Mouse (Mus musculus): ENCODE data around the gene Trim10.
"Not testable (repeated sequence)": the region's sequence is repeated elsewhere in the genome, so short reads cannot be mapped to it uniquely, and the experiment has no call there.

The Trim10 gene

GRCm38 (mm10) chr17:36861680-36862079 is 7.7 kb upstream of the Trim10 start:
- no peak for DNase-seq (ENCODE audit: low spot score)

GRCm38 (mm10) chr17:36866719-36867527 is 2.5 kb upstream of the Trim10 start, which contains the start of gene Trim15:
Gene Trim15, minus strand, starts transcription at chr17:36867210.
- no peak for DNase-seq (ENCODE audit: low spot score)

DNA sequence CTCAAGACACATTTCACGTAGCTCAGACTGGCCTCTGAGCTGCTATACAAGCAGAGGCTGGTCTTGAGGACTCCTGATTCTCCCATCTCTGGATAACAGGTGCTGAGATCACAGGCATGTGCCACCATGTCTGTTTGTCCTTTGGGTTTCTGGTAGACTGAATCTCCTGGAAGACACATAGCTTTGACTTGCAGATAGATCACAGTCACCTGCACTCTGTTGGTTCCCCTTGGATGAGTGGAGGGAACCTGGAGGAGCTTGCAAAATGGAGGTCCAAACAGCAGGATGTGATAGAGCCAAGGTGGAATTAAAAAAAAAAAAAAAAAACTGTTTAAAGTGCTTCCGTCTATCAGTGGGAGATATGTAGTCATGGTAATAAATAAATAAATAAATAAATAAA is 538 bp upstream of the Trim10 start:
- DNase-seq (ENCODE audit: low spot score) = no peak

DNA sequence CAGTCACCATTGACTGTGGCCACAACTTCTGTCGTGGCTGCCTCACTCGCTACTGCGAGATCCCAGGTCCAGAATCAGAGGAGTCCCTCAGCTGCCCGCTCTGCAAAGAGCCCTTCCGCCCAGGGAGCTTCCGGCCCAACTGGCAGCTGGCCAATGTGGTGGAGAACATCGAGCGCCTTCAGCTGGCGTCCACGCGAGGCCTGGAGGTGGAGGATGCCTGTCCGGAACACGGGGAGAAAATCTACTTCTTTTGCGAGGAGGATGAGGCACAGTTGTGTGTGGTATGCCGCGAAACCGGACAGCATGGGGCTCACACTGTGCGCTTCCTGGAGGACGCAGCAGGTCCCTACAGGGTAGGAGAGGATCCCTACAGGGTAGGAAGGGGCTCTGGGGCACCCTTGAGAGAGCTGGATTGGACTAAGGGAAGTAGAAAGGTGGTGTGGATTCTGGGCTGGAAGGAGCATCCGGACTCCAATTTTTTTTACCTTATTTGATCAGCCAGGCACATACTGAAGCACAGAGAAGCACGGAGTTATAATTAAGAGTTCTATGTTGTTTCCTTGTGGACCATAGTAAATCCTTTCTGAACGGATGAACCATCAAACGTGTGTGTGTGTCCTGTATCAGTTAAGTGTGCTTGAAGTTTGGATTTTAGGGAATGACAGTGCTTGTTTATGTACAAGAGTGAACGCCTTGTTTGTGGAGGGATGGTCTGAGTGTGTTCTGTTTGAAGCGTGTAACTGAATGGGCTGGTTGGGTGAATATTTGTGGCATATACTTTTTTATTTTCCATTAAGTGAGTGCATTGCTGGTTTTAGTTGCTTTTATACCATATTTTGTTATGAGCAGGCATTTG is 809 bp downstream of the Trim10 start:
- no peak for DNase-seq (ENCODE audit: low spot score)

DNA sequence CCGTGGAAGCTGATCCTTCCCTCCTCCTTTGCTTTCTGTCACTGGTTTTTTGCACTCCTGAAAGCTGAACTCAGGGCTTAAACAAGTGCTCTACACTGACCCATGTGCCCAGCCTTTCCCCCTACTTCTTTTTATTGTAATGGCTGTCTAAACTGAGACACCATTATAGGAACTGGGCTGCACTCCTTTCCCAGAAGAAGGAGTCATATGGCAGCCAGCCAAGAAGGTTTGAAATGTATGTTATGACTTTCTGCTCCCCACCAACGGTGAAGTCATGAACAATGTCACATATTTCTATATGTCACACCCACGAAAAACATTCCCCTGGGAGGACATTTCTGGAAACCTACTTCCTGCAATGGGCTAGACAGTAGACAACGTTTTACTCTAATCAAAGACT is 5.3 kb downstream of the Trim10 start:
- no peak for DNase-seq (ENCODE audit: low spot score)

- DNase-seq (ENCODE audit: low spot score) = no peak
Measured at GRCm38 (mm10) chr17:36883350-36883749, 14.0 kb downstream of the Trim10 start.

DNA sequence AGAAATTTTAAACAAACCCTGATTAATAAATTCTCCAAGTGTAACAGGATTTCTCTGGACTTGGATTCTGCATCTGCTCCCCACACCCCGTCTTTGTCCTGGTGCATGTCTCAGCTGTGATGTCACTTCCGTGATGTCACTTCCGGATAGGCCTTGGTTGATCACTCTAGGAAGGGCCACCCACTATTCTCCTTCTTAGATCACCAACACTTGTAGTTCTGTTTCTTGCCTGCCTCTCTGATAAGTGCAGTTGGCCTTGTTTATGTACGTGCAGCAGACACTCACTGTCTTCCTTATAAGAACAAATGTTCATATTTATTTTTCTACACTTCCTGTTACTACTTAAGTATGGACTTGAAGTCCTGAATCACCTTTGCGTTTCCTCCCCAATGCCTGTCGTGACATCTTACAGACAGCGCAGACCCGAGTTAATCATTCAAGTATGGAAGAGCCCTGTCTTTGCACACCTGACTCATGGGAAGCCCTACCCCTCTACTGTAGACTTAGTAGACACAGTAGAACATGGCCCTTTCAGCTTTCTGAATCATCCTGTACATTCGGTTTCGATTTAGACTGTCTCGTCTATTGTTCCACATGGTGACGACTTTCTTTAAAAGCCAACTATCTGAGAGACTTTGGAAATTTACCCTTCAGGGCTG is 15.9 kb downstream of the Trim10 start:
- no peak for DNase-seq (ENCODE audit: low spot score)

GRCm38 (mm10) chr17:36890073-36890903 is 20.9 kb downstream of the Trim10 start, which contains the start of gene Trim40:
Gene Trim40, minus strand, starts transcription at chr17:36890123.
- DNase-seq (ENCODE audit: low spot score) = no peak

GRCm38 (mm10) chr17:36891496-36891895 is 22.1 kb downstream of the Trim10 start:
- DNase-seq (ENCODE audit: low spot score) = not testable (repeated sequence)

DNA sequence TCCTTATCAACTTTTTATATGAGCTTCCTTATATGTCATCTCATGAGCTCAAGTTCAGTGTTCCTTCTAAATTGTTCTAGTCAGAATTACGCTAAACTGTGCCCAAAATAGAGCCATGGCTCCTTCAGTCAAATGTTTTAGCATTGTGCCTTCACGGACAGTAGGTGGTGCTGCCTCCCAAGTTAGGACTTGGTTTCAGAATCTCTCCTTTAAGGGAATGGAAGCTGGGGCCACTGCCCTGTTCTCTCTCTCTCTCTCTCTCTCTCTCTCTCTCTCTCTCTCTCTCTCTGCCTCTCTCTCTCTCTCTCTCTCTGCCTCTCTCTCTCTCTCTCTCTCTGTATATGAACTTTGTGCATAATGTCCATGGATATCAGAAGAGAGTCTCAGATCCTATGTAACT is 23.0 kb downstream of the Trim10 start:
- peak; percentile 28 for DNase-seq (ENCODE audit: low spot score)

- no peak for DNase-seq (ENCODE audit: low spot score)
Measured at GRCm38 (mm10) chr17:36893387-36893786, 24.0 kb downstream of the Trim10 start.

GRCm38 (mm10) chr17:36896583-36896982 is 27.2 kb downstream of the Trim10 start:
- peak; percentile 29 for DNase-seq (ENCODE audit: low spot score)

DNA sequence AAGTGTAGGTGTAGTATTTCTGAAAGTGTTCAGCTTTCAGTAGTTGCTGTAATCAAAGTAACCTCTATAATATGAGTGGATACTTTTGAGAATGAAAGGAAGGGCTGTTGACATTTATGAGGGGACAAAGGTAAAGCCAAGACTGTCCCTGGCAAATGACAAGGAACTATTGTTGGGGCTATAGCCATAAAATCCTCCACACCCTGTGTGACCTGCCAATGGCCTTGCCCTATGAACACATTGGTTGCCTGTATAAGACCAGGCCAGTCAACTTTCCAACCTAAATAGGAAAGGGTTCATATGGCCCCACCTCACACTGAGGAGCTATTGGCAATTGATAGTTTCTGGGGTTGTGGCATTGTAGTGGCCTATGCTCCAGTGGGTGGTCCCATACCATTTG is 27.7 kb downstream of the Trim10 start:
- DNase-seq (ENCODE audit: low spot score) = no peak

DNA sequence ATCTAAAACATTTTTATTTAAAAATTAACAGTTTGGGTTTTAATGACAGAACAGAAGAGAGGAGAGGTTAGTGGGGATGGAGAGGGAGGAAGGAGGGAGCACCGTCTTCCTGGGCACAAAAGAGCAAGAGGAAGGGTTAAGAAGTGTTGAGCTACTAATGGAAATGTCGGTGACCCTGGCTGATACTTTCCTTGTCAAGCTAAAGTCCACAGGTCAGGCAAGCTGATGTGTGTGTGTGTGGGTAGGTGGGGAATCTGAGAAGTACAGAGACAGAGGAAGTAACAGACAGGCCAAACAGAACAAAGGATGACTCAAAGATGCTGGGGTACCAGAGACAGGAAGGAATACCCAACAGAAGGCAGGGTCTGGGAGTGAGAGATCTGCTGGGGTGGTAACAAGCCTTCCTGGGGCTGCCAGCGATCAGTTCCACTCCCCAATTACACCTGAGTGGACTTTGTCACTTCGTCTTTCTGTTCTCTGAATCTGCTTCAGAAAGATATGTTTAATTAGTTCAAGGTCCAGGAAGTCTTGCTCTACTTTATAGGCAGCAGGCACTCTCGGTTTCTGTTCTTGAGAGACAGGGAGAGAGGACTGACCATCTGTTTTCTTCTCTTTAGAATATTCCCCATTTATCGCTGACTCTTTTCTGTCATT is 28.3 kb downstream of the Trim10 start, which contains the start of gene Trim31:
Gene Trim31, plus strand, starts transcription at position 567 of the 654 bp plus-strand sequence.
- no peak for DNase-seq (ENCODE audit: low spot score)

DNA sequence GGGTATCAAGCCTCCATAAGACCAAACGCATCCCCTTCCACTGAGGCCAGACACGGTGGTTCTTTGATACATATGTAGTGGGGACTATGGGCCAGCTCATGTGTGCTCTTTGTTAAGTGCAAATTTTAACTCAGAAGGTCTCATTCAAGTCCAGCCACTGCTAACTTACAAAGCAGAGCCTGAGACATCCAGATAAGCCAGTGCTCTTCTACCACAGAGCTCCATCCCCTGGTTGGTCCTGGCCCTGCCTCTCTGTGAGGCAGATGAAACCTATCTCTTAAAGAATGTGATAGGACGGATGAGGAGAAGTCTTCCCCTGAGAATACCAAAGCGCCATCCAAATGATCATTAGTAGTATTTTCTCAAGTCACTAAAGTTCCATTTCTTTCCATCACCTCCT is 30.0 kb downstream of the Trim10 start:
- DNase-seq (ENCODE audit: low spot score) = no peak

DNA sequence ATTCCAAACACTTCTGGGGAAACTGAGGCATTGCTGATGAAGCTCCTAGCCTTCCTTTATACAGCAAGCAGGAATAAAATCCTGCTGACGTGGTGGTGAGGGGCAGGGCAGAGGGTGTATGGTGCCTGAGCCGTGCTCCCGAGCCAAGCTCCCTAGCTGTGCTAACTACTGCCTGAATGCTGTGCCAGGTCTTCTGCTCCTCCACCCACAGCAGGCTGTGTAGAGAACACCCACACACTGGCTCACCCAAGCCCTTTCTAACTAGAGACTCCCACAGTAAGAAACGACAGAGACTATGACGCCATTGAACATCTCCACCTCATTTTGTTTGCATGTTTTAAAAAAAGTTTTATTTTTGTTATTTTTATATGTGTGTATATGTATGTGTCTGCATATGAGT is 30.6 kb downstream of the Trim10 start:
- DNase-seq (ENCODE audit: low spot score) = no peak

- DNase-seq (ENCODE audit: low spot score) = no peak
Measured at GRCm38 (mm10) chr17:36900691-36901090, 31.3 kb downstream of the Trim10 start.

- no peak for DNase-seq (ENCODE audit: low spot score)
Measured at GRCm38 (mm10) chr17:36903651-36904050, 34.3 kb downstream of the Trim10 start.

DNA sequence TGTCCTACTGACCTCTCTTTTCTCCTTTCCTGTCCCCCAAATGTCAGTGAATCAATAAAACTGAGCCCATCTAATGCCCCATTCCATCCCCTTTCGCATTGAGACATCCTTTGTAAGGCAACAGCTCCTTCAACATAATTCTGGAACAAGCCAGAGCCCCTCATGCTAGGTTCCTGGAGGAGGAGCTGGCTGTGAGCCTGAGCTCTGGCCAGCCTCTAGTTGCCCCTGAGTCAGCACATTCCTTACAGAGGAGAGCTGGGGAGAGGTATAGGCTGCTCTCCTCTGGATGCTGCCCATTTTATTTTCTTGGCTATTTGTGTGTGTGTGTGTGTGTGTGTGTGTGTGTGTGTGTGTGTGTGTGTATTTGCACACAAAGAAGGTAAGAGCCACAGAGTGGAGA is 38.9 kb downstream of the Trim10 start:
- no peak for DNase-seq (ENCODE audit: low spot score)

GRCm38 (mm10) chr17:36909802-36910201 is 40.4 kb downstream of the Trim10 start:
- no peak for DNase-seq (ENCODE audit: low spot score)

GRCm38 (mm10) chr17:36912031-36912430 is 42.7 kb downstream of the Trim10 start:
- no peak for DNase-seq (ENCODE audit: low spot score)
